Mouse (Mus musculus) cerebellum, adult 9-11 months (tissue): Measurements from ENCODE around the gene Elmod3.

Experiments used
- DNase-seq: peaks from one replicate; pipeline ENCODE4 v3.0.0; 2022

Elmod3 gene

GRCm38 (mm10) chr6:72608662-72609184 lies 10.5 kb upstream of the Elmod3 start:
- no peak for DNase-seq

- no peak for DNase-seq
Observed at GRCm38 (mm10) chr6:72607676-72608075, 9.5 kb upstream of the Elmod3 start.

DNA sequence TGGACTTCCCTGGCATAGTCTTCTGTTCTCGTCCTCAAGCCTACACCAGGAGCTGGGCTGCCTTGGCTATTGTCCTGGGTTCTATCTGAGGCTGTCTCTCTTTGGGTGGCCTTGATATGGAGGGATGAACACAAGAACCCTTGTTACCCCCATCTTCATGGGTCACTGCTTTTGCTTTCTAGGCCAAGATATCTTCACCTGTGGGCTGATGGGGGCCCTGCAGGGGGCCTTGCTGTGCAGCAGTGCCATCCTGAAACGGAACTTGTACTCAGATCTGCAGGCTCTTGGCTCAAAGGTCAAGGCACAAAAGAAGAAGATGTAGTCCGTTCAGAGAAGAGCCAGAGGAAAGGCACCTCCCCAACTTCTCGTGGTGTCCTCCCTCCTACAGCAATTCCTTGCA lies 8.8 kb upstream of the Elmod3 start:
- DNase-seq = no peak

GRCm38 (mm10) chr6:72604066-72604465 lies 5.9 kb upstream of the Elmod3 start:
- DNase-seq = no peak

- DNase-seq = peak; percentile 67
Observed at GRCm38 (mm10) chr6:72601732-72602131, 3.5 kb upstream of the Elmod3 start.

DNA sequence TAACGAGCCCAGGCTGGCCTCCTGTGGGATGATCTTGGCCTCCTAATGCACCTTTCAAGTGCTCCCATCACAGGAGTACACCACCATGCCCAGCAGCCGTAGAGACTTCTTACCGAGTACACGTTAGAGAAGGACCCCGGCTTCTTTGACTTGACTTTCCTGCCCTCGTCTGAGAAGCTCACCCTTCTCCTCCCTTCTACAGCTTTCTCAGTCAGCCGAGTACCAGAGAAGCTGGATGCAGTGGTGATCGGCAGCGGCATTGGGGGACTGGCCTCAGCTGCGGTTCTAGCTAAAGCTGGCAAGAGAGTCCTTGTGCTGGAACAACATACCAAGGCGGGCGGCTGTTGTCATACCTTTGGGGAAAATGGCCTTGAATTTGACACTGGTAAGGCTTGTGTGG lies 2.6 kb upstream of the Elmod3 start:
- DNase-seq = no peak

GRCm38 (mm10) chr6:72600216-72600615 lies 2.0 kb upstream of the Elmod3 start:
- DNase-seq = no peak

GRCm38 (mm10) chr6:72598791-72599557 lies 761 bp upstream of the Elmod3 start:
- DNase-seq = peak; percentile 76

DNA sequence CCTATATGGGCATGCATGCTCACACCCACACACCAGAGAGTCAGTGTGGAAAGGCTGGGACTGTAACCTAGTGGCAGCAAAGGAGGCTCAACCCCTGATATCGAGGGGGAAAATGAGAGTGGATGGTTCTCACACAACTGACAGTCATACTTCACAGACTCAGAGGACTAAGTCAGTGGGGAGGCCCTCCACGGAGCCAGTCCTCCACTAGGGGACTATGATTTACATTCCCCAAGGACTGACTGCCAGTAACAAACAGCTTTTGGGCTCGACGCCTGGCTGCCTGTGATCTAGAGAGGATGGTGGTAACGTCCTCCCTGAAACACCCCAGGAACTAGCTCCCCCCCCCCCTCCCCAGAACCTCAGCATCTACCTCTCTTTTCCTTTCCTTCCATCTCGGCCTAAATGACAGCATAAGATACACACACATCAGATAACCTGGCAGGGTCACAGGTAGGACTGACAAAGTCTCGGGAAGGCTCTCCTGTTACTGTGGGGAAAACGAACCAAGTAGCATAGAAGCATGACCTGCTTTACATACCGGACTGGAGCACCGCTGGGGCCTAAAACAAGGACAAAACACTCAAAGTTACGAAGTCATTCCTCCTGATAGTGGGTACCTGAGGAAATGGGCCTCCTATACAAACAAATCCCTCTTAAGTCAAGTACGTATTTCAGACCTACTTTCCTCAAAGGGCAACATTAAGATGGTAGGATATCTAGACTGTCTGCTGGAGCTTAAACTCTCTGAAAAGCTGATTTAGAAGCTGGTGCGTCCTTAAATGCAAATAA lies 934 bp downstream of the Elmod3 start:
- DNase-seq = peak; percentile 43

- no peak for DNase-seq
Observed at GRCm38 (mm10) chr6:72593914-72594313, 4.3 kb downstream of the Elmod3 start.

DNA sequence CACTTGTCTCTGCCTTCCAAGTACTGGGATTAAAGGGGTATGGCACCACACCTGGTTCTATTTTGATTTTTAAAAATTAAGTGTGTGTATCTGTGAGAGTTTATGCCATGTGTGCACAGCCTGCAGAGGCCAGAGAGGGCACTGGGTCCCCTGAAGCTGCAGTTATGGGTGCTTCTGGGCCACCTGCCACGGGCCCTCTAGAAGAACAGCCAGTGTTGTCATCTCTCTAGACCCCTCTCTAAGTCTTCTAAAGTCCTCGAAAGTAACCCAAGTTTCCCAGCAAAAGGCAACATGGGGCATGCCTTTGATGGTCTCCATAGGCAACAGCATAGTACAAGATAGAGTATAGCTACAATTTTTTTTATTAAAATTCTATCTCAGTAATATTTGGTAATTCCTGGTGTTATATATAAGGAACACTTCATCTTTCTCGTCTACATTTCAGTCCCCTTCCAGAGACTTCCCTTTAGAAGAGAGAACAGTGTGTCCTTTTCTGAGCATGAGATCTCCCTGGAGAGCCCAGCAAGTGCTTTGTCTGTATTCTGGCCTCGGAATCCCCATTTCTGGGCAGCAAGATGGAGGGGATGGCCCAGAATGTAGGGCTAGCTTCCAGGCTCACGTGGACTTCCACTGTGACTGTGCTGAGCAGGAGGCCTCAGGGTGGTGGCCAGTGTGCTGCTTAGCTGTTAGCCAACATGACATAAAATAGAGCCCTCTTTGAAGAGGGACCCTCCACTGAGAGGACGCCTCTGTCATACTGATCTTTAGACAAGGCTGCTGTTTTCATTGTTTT lies 5.0 kb downstream of the Elmod3 start:
- peak; percentile 36 for DNase-seq

GRCm38 (mm10) chr6:72590111-72590510 lies 8.1 kb downstream of the Elmod3 start:
- DNase-seq = no peak

DNA sequence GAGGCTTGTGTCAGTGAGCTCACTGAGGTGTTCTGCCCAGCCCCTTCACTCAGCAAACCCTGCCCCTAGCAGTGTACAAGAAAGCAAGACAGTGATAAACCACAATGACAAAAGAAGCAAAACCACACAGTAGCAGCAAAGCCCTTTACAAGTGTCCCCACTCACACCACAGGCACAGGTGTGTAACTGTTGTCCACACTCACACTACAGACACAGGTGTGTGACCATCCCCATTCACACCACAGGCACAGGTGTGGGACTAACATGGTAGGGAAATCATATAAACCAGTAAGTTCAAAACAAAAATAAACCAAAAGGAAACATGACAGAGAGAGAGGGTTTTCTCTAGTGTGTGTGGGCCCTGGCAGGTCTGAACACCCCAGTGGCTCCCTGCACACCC lies 9.9 kb downstream of the Elmod3 start:
- DNase-seq = no peak

GRCm38 (mm10) chr6:72586701-72587100 lies 11.5 kb downstream of the Elmod3 start:
- DNase-seq = no peak

DNA sequence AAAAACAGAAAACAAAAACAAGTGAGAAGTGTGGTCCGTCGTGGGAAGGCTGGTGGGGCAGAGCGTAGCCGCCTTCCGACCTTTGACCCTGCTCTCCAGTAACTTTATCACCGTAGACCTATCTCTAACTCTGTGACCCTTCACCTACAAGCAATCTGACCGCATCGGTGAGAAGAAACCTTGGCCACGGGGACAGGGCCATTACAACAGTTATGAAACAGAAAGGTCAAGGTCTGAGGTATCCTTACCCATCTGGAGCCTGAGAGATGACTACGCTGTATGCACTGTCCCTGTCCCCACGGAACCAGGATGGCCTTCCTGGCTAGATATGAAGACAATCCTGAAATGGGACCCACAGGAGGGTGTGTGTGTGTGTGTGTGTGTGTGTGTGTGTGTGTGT lies 14.1 kb downstream of the Elmod3 start:
- DNase-seq = no peak

DNA sequence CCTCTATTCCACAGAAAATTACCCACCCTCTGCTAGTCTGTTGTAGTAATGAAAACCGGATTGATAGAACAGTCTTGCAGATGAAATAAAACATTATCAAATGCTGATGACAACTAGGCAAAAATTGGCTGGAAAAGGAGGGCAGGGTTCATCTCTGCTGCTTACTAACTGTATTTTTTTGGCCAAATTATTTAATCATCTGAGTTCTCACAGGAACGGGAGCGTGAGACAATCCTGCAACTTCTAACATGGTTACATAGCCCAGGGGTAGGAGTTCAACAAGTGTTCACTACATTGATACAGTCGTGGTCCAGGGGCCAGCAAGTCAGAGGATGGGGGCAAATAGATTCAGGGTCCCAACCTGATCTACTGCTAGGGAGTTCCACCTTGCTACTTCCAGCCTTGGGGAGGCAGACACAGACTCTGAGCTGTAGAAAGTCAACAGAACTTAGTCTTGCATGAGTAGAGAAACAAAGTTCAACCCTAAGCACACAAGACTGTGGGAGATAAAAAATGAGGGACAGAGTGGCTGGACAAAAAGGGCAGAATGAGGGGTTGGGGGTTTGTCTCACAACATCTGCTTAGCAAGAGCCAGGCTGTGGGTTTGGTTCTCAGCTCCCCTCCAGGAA lies 14.9 kb downstream of the Elmod3 start:
- no peak for DNase-seq

- DNase-seq = no peak
Observed at GRCm38 (mm10) chr6:72581625-72582382, 16.4 kb downstream of the Elmod3 start.

DNA sequence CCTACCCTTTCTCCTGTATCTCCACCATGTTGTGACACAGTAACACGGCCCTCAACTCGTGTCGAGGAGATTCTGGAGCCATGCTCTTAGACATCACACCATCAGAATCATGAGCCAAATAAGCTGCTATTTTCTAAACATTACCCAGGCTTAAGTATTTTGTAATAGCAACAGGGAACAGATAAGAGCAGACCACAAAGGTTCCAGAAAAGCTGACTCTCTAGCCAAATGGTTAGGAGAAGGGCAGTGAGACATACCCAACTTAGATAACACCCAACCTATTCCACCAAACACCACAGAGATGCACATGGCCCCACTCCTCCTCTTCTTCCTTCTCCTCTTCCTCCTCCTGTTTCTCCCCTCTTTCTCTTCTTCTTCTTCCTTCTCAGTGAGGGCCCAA lies 22.2 kb downstream of the Elmod3 start:
- no peak for DNase-seq

- DNase-seq = no peak
Observed at GRCm38 (mm10) chr6:72571826-72572225, 26.4 kb downstream of the Elmod3 start.

DNA sequence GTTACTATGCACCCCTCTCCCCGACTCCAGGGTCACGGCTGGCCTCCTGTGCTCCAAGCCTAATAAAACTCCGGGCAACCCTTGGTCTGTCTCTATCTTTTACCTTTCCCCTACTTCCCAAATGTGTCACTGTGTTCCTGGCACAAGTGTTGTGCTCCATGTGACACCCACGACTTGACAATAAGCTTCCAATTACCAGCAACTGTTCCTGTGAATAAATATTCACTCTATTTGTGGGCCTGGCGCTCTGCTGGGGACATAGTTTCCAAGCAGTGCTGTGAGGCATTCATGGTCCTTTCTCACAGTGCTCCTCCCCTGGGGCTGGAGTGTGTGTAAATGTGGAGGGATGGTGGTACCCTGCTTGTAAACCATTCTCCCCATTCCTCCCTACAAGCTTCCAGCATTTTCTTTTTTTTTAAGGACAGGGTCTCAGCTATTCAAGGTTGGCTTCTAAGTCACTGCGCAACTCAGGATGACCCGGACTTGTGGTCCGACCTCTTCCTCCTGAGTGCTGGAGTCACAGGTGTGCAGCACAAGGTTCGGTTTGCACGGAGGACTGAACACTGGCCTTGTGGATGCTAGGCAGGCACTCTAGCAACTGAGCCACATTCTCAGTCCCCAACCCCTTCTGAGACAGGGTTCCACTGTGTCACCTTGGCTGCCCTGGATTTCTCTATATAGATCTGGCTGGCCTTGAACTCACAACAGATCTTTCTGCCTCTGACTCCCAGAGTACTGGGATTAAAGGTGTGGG lies 27.4 kb downstream of the Elmod3 start:
- DNase-seq = no peak

GRCm38 (mm10) chr6:72568736-72569135 lies 29.5 kb downstream of the Elmod3 start:
- no peak for DNase-seq
